Mouse (Mus musculus): ENCODE results near the gene Fbl.

DNA sequence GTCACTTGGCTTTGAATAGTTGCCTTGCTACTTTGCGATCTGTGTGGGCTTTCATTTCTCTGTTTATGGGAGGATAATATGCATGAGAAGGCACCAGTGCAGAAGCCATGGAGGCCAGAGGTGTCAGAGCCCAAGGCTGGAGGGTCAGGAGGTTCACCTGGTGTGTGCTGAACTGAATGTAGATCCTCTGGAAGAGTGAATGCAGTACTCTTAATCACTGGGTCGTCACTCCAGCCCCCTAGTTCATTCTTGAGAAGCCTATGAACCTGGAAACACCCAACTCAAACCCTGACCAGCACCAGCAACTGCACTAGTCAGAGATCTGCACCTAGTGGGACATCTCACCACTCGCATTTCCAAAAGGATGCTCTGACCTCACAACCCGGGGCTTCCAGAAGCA, 29.5 kb downstream of the Fbl start:
- TF ChIP-seq GATA1 (IDR thresholded peaks at IDR 0.05; ENCODE audit: borderline replicate concordance, low read length), result no peak
- no peak for TF ChIP-seq FLI1 (IDR thresholded peaks at IDR 0.05; ENCODE audit: low read length)
